In the genomic region with DNA sequence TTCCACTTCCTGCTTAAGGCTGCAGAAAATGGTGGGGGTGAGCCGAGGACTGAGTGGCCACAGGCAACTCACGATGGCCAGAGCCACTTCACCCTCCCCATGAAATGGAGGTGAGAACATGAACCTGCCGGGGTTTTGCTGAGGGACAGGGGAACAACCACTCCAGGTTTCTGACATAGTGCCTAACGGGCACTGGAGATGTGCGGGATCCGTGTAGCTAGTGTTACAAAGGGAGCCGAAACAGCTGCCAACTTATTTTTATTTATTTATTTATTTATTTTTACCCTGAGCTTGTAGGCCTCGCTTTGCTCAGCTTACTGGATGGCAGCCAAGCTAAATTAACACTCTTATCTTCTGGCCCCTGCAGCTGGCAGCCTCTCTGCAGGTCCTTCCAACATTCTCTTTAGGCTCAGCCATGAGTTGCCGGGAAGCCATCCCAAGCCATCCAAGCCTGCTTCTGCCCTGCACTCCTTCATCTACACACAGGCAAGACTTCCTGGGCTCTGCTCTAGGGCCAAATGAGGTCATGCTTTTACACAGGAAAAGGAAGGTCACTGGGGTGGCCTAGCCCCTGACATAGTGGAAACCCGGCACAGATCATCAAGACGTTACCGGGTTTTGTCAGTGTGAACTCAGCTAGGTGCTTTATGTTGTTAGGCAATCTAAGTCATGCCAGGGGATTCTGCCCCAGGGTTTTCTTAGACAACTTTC, we compare ENCODE assay signal across 9 mouse cellular contexts. TPM values are rescaled to one million over a fixed set of nuclear protein-coding genes. Genes with fewer than 3 reads are reported as not detected.
A peak's percentile ranks its signal among the peaks of the same experiment; 100 is the strongest.
DNase-seq lines count a peak whose midpoint lies in the region; ATAC-seq and TF ChIP-seq lines count a peak whose summit lies in the region.
"Had no signal": no experiment of that assay in that cellular context is flagged by ENCODE, and none has a peak within 500 bp of the region (broad histone marks: within the 10 kb centered on the region; RNA-seq: fewer than 3 reads in every experiment).

No protein-coding gene starts in this region.

- 25% methylated on average over 12 of the region's 12 CpGs for WGBS in heart, embryonic 11.5 days (ENCODE audit: insufficient replicate concordance)
- WGBS in limb, embryonic 10.5 days = 80% methylated on average over 12 of the region's 12 CpGs
- WGBS in olfactory bulb, adult 2 months = 12% methylated on average over 12 of the region's 12 CpGs

- H3K9ac ChIP-seq in heart, embryonic 11.5 days (ENCODE audit: low read depth, low read length) = no peak overlapping the region; the same call in 1 of the 2 replicates
- H3K9ac ChIP-seq: embryonic facial prominence, embryonic 12.5 days had no signal

- peak; percentile 25 for DNase-seq in cerebellum, postnatal 25 days
- DNase-seq in cerebellum, adult 11-12 months = no peak
- DNase-seq in right cerebral cortex, postnatal 10 days (ENCODE audit: low spot score in 2 of 2) = peak; percentile 67 to 78
- DNase-seq in right cerebral cortex, postnatal 36 days (ENCODE audit: low spot score in 2 of 2) = no peak
- DNase-seq in limb, embryonic 10.5 days (ENCODE audit: low spot score) = no peak

- no peaks in the 10 kb centered on the region for H3K27me3 ChIP-seq in heart, embryonic 11.5 days (ENCODE audit: control insufficient read depth, insufficient read depth, low read length)
- H3K27me3 ChIP-seq in limb, embryonic 10.5 days (ENCODE audit: low read depth, poor library complexity, severe bottlenecking) = no peaks in the 10 kb centered on the region
- H3K27me3 ChIP-seq: embryonic facial prominence, embryonic 12.5 days had no signal

- H3K4me2 ChIP-seq in heart, embryonic 11.5 days = peak overlapping the region; percentile 41
- H3K4me2 ChIP-seq: embryonic facial prominence, embryonic 12.5 days had no signal

- H3K4me1 ChIP-seq in heart, embryonic 11.5 days (ENCODE audit: control insufficient read depth, insufficient read depth, low read length) = peaks cover 19% of the 10 kb centered on the region
- H3K4me1 ChIP-seq in limb, embryonic 10.5 days = peaks cover 11% of the 10 kb centered on the region; the same call in 1 of the 2 replicates
- peaks cover 14% of the 10 kb centered on the region for H3K4me1 ChIP-seq in olfactory bulb, adult 2 months (ENCODE audit: control insufficient read depth, insufficient read depth, low read length)

- peak; percentile 72 for ATAC-seq in heart, embryonic 11.5 days (replicated peaks; ENCODE audit: insufficient number of reproducible peaks, low FRiP score, low TSS enrichment)
- ATAC-seq in granulocyte monocyte progenitor cell, adult 5-6 weeks (replicated peaks; ENCODE audit: poor library complexity, severe bottlenecking) = no peak

- H3K9me3 ChIP-seq in heart, embryonic 11.5 days (replicated peaks; ENCODE audit: control insufficient read depth, low read length) = no peaks in the 10 kb centered on the region
- no peaks in the 10 kb centered on the region for H3K9me3 ChIP-seq in limb, embryonic 10.5 days (replicated peaks)
- H3K9me3 ChIP-seq: embryonic facial prominence, embryonic 12.5 days had no signal

- no peaks in the 10 kb centered on the region for H3K36me3 ChIP-seq in heart, embryonic 11.5 days (ENCODE audit: control insufficient read depth, insufficient read depth, low read length)
- H3K36me3 ChIP-seq in limb, embryonic 10.5 days = no peaks in the 10 kb centered on the region
- H3K36me3 ChIP-seq: embryonic facial prominence, embryonic 12.5 days had no signal

- no peak for TF ChIP-seq POLR2A in olfactory bulb, adult 2 months (IDR thresholded peaks at IDR 0.05; ENCODE audit: insufficient read depth, low read depth, low read length)

- H3K27ac ChIP-seq in heart, embryonic 11.5 days (ENCODE audit: low read depth, low read length) = peak overlapping the region; percentile 83
- H3K27ac ChIP-seq in limb, embryonic 10.5 days = peak overlapping the region; percentile 21; the same call in 1 of the 2 replicates
- peak overlapping the region; percentile 78 for H3K27ac ChIP-seq in olfactory bulb, adult 2 months (ENCODE audit: insufficient read depth, low read depth, low read length)
- H3K27ac ChIP-seq: embryonic facial prominence, embryonic 12.5 days had no signal

- no peak overlapping the region for H3K4me3 ChIP-seq in heart, embryonic 11.5 days (ENCODE audit: low read depth, low read length)
- H3K4me3 ChIP-seq in limb, embryonic 10.5 days = no peak overlapping the region
- no peak overlapping the region for H3K4me3 ChIP-seq in olfactory bulb, adult 2 months (ENCODE audit: insufficient read depth, low read depth, low read length)
- H3K4me3 ChIP-seq: embryonic facial prominence, embryonic 12.5 days had no signal

- TF ChIP-seq CTCF in olfactory bulb, adult 2 months (IDR thresholded peaks at IDR 0.05; ENCODE audit: insufficient read depth, low read depth, low read length) = no peak

RNA-seq across cellular contexts. Expression of a gene that starts 49.0 kb away (rescaled TPM):
- polyA plus RNA-seq in heart, embryonic 11.5 days (2014; fragmentation: Nextera tagmentation; extraction: Ambion mirVana) = 66.4 and 72.5 TPM in 2 replicates
- 16.7 and 22.4 TPM in 2 replicates for polyA plus RNA-seq in limb, embryonic 10.5 days (2016; fragmentation: Nextera tagmentation; extraction: Ambion mirVana)
- 95.0 and 201 TPM in 2 replicates for polyA plus RNA-seq in olfactory bulb, adult 2 months (2012; ENCODE audit: insufficient read depth, insufficient read length, low replicate concordance, missing spikeins)
- 28.6 and 31.9 TPM in 2 replicates for total RNA-seq in granulocyte monocyte progenitor cell, adult 5-6 weeks (2014; fragmentation: Nextera tagmentation)
- total RNA-seq in granulocyte monocyte progenitor cell, adult 5-6 weeks (2017) = 20.5 and 21.2 TPM in 2 replicates

Comparison
In these comparisons a context has a peak if more than half of its experiments do, and no peak if none do; other contexts are left out.
1. DNase-seq: peak in cerebellum, postnatal 25 days (2 of 2) and right cerebral cortex, postnatal 10 days (2 of 2); none in cerebellum, adult 11-12 months (single experiment), right cerebral cortex, postnatal 36 days (0 of 2) and limb, embryonic 10.5 days (single experiment).
2. H3K27ac ChIP-seq: peak in every context shown above with its lines; median percentile 83 in heart, embryonic 11.5 days; 78 in olfactory bulb, adult 2 months; 21 in limb, embryonic 10.5 days.